8 mouse cellular contexts compared by ENCODE assay signal in the genomic region with DNA sequence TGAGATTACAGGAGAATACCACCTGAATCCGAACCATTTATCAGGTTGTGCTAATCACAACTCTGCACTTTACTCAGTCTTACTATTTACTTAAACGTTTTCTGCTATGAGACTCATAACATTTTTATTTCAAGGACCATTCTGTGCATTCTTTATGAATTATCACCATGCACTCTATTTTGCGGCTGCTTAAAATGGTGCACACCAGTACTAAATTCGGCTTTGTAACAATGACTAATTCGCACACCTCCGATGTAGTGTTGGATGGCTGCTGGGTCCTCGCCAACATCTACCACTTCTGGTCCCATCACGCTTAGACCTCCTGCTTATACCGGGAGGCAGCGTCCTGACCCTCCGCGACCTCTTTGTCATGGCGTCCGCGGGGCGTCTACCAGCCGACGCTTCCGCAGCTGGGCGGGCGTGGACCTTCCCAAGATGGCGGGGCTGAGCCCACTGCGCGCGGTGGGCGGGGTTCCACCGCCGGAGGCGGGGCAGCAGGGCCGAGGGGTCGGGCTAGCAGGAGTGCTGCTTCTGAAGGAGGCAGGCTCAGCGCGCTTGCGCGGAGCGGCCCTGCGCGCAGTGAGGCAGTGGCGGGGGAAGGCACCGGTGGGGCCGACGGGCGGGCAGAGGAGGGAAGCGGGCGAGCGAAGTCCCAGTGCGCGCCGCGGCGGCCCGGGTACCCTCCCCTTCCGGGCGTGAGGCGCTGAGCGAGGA. TPM values are rescaled to one million over a fixed set of nuclear protein-coding genes. Genes with fewer than 3 reads are reported as not detected.
DNase-seq lines count a peak whose midpoint lies in the region; ATAC-seq lines count a peak whose summit lies in the region.

A gene (plus strand): TSS at position 590 of the 714 bp plus-strand sequence.

- peak; percentile 84 for ATAC-seq in megakaryocyte progenitor cell, adult 5-6 weeks (replicated peaks; ENCODE audit: poor library complexity)

- peak; percentile 95 for DNase-seq in adipocyte (ENCODE audit: low spot score)
- DNase-seq in embryo, embryonic 10 days (ENCODE audit: low spot score): peak; percentile 97
- peak; percentile 98 for DNase-seq in gastrocnemius, postnatal 10 days
- DNase-seq in induced T-regulatory cell, adult 2 months (ENCODE audit: low read depth): peak; percentile 98
- peak; percentile 96 to 98 for DNase-seq in left cerebral cortex, adult 9 months (ENCODE audit: low spot score in 2 of 2)
- peak; percentile 97 for DNase-seq in right cerebral cortex, postnatal 14 days
- DNase-seq in urinary bladder, postnatal 36 days (ENCODE audit: low spot score in 2 of 2): peak; percentile 95 to 98

RNA-seq across cellular contexts. Expression of the gene that starts here (rescaled TPM):
- 10 to 100 TPM; 47.7 to 48.6 TPM for total RNA-seq in gastrocnemius, postnatal 10 days (2021)
- total RNA-seq in megakaryocyte progenitor cell, adult 5-6 weeks (2015): 57.1 and 66.3 TPM in 2 replicates
- total RNA-seq in megakaryocyte progenitor cell, adult 5-6 weeks (2017): 32.4 and 37.9 TPM in 2 replicates

Comparison
In these comparisons a context has a peak if more than half of its experiments do, and no peak if none do; other contexts are left out.
1. Peak in every context shown above with its lines: DNase-seq and ATAC-seq.